24 mouse cellular contexts compared by ENCODE assay signal in genomic region chr6:108892589-108892988, GRCm38 (mm10).
DNase-seq lines count a peak whose midpoint lies in the region; ATAC-seq and TF ChIP-seq lines count a peak whose summit lies in the region.
"Had no signal": no experiment of that assay in that cellular context is flagged by ENCODE, and none has a peak within 500 bp of the region (broad histone marks: within the 10 kb centered on the region; RNA-seq: fewer than 3 reads in every experiment).

No protein-coding gene starts in this region.

- no peak for TF ChIP-seq POLR2A in liver, adult 2 months (IDR thresholded peaks at IDR 0.05; ENCODE audit: extremely low read depth, insufficient read depth, low read length)

- H3K4me3 ChIP-seq in liver, adult 2 months (ENCODE audit: insufficient read depth, low read depth, low read length), result no peak overlapping the region
- H3K4me3 ChIP-seq: embryonic facial prominence, embryonic 10.5 days; embryonic facial prominence, embryonic 12.5 days; forebrain, embryonic 12.5 days had no signal

- peak; percentile 39; the same call in 1 of the 2 replicates for ATAC-seq in megakaryocyte progenitor cell, adult 5-6 weeks (replicated peaks; ENCODE audit: poor library complexity)
- ATAC-seq: activated CD4-positive, CD25-positive, alpha-beta regulatory T cell, adult 4 months; CD4-positive, CD25-positive, alpha-beta regulatory T cell, adult 4 months; forebrain, embryonic 14.5 days; forebrain, embryonic 16.5 days; Patski had no signal

- H3K36me3 ChIP-seq in liver, adult 2 months (ENCODE audit: control insufficient read depth, insufficient read depth, low read length), result no peaks in the 10 kb centered on the region
- H3K36me3 ChIP-seq: embryonic facial prominence, embryonic 10.5 days; embryonic facial prominence, embryonic 12.5 days; forebrain, embryonic 12.5 days; G1E had no signal

- no peaks in the 10 kb centered on the region for H3K27me3 ChIP-seq in liver, adult 2 months (ENCODE audit: control insufficient read depth, insufficient read depth, low read length)
- H3K27me3 ChIP-seq: CH12.LX; embryonic facial prominence, embryonic 12.5 days; forebrain, embryonic 12.5 days had no signal

- no peak for TF ChIP-seq CTCF in liver, adult 2 months (IDR thresholded peaks at IDR 0.05; ENCODE audit: low read depth, low read length)

- no peaks in the 10 kb centered on the region for H3K4me1 ChIP-seq in liver, adult 2 months (ENCODE audit: control insufficient read depth, insufficient read depth, low read length)
- H3K4me1 ChIP-seq: embryonic facial prominence, embryonic 10.5 days; embryonic facial prominence, embryonic 12.5 days; forebrain, embryonic 12.5 days had no signal

- 67% methylated on average over 5 of the region's 5 CpGs for WGBS in liver, adult 2 months

- H3K27ac ChIP-seq in liver, adult 2 months (replicated peaks; ENCODE audit: insufficient read depth, low read depth, low read length), result no peak overlapping the region
- H3K27ac ChIP-seq: embryonic facial prominence, embryonic 10.5 days; embryonic facial prominence, embryonic 12.5 days; forebrain, embryonic 12.5 days had no signal

- peak; percentile 14 for DNase-seq in liver, adult 2 months (ENCODE audit: extremely low read depth, low read depth, low spot score)
- no peak for DNase-seq in liver
- DNase-seq in kidney, postnatal 36 days, result no peak
- no peak for DNase-seq in frontal cortex, postnatal 25 days (ENCODE audit: low spot score in 2 of 2)
- DNase-seq: adrenal gland, adult 8-10 months; adrenal gland, postnatal 14 days; adrenal gland, postnatal 36 days; B cell, adult 2 months; cerebellum, adult 11-12 months; cerebellum, adult 2 months; cerebellum, adult 9-10 months; cerebellum, postnatal 10 days; cerebellum, postnatal 25 days had no signal

- H3K79me2 ChIP-seq in liver, adult 2 months (ENCODE audit: control insufficient read depth, insufficient read depth, low read length), result no peaks in the 10 kb centered on the region

- H3K9ac ChIP-seq in liver, adult 2 months (ENCODE audit: low read depth, low read length), result no peak overlapping the region
- H3K9ac ChIP-seq: embryonic facial prominence, embryonic 12.5 days; forebrain, embryonic 12.5 days had no signal
